Mouse (Mus musculus): ENCODE measurements around the gene Pbx3. TPM values are rescaled to one million over a fixed set of nuclear protein-coding genes. Genes with fewer than 3 reads are reported as not detected.

Gene Pbx3
- polyA plus RNA-seq, 1 experiment from 2014 or later = 46.1 TPM

GRCm38 (mm10) chr2:34135316-34135715 lies 237.6 kb downstream of the Pbx3 start:
- no peaks in the 10 kb centered on the region for H3K36me3 ChIP-seq (ENCODE audit: control insufficient read depth, insufficient read depth, low read length)
- H3K27me3 ChIP-seq (ENCODE audit: control insufficient read depth, insufficient read depth, low read length) = no peaks in the 10 kb centered on the region; the same call in 1 of the 2 replicates
- H3K4me1 ChIP-seq (replicated peaks; ENCODE audit: control insufficient read depth, insufficient read depth, low read length) = 0 out of 2 replicates have a peak, but pooled peaks cover 2% of the 10 kb centered on the region
- H3K4me3 ChIP-seq (ENCODE audit: low read depth, low read length) = no peak overlapping the region
- H3K4me2 ChIP-seq (ENCODE audit: low read depth, low read length, severe bottlenecking) = no peak overlapping the region
- no peak overlapping the region for H3K9ac ChIP-seq (ENCODE audit: low read length)
- no peak overlapping the region for H3K27ac ChIP-seq (ENCODE audit: low read depth, low read length)
- no peak for DNase-seq (ENCODE audit: low spot score)
- WGBS = 53% methylated on average over 7 of the region's 7 CpGs
- ATAC-seq (replicated peaks; ENCODE audit: low FRiP score) = no peak
- H3K9me3 ChIP-seq (ENCODE audit: control insufficient read depth, low read length) = no peaks in the 10 kb centered on the region

- no peaks in the 10 kb centered on the region for H3K36me3 ChIP-seq (ENCODE audit: control insufficient read depth, insufficient read depth, low read length)
- ATAC-seq (replicated peaks; ENCODE audit: low FRiP score) (no peak), DNase-seq (ENCODE audit: low spot score) (no peak)
- 89% methylated on average over 1 of the region's 1 CpGs for WGBS
- H3K4me1 ChIP-seq (replicated peaks; ENCODE audit: control insufficient read depth, insufficient read depth, low read length) = no peaks in the 10 kb centered on the region
- H3K27ac ChIP-seq (ENCODE audit: low read depth, low read length) = no peak overlapping the region
- no peaks in the 10 kb centered on the region for H3K9me3 ChIP-seq (ENCODE audit: control insufficient read depth, low read length)
- no peak overlapping the region for H3K4me2 ChIP-seq (ENCODE audit: low read depth, low read length, severe bottlenecking)
- H3K9ac ChIP-seq (ENCODE audit: low read length) = no peak overlapping the region
- H3K27me3 ChIP-seq (ENCODE audit: control insufficient read depth, insufficient read depth, low read length) = peaks cover 5% of the 10 kb centered on the region
- no peak overlapping the region for H3K4me3 ChIP-seq (ENCODE audit: low read depth, low read length)
Observed at GRCm38 (mm10) chr2:34132751-34133150, 240.2 kb downstream of the Pbx3 start.

GRCm38 (mm10) chr2:34129674-34130267 lies 243.2 kb downstream of the Pbx3 start:
- DNase-seq (ENCODE audit: low spot score) (peak; percentile 75), ATAC-seq (replicated peaks; ENCODE audit: low FRiP score) (peak; percentile 73)
- H3K27ac ChIP-seq (ENCODE audit: low read depth, low read length) = no peak overlapping the region

GRCm38 (mm10) chr2:34127871-34128270 lies 245.1 kb downstream of the Pbx3 start:
- no peaks in the 10 kb centered on the region for H3K36me3 ChIP-seq (ENCODE audit: control insufficient read depth, insufficient read depth, low read length)
- no peak overlapping the region for H3K4me2 ChIP-seq (ENCODE audit: low read depth, low read length, severe bottlenecking)
- DNase-seq (ENCODE audit: low spot score) = no peak
- H3K27ac ChIP-seq (ENCODE audit: low read depth, low read length) = no peak overlapping the region
- no peak overlapping the region for H3K9ac ChIP-seq (ENCODE audit: low read length)
- no peak for ATAC-seq (replicated peaks; ENCODE audit: low FRiP score)
- 85% methylated on average over 1 of the region's 1 CpGs for WGBS
- H3K9me3 ChIP-seq (ENCODE audit: control insufficient read depth, low read length) = no peaks in the 10 kb centered on the region
- no peaks in the 10 kb centered on the region for H3K4me1 ChIP-seq (replicated peaks; ENCODE audit: control insufficient read depth, insufficient read depth, low read length)
- peaks cover 15% of the 10 kb centered on the region for H3K27me3 ChIP-seq (ENCODE audit: control insufficient read depth, insufficient read depth, low read length)
- no peak overlapping the region for H3K4me3 ChIP-seq (ENCODE audit: low read depth, low read length)

More at GRCm38 (mm10) chr2:34129674-34130267, 243.2 kb downstream of the Pbx3 start:
- Histone ChIP-seq H3K9ac (ENCODE audit: low read length) (no peak overlapping the region), H3K27me3 (ENCODE audit: control insufficient read depth, insufficient read depth, low read length) (peaks cover 13% of the 10 kb centered on the region), H3K36me3 (ENCODE audit: control insufficient read depth, insufficient read depth, low read length) (no peaks in the 10 kb centered on the region), H3K9me3 (ENCODE audit: control insufficient read depth, low read length) (no peaks in the 10 kb centered on the region), H3K4me2 (ENCODE audit: low read depth, low read length, severe bottlenecking) (no peak overlapping the region), H3K4me3 (ENCODE audit: low read depth, low read length) (no peak overlapping the region), H3K4me1 (replicated peaks; ENCODE audit: control insufficient read depth, insufficient read depth, low read length) (no peaks in the 10 kb centered on the region)
- WGBS = 45% methylated on average over 13 of the region's 13 CpGs

GRCm38 (mm10) chr2:34123896-34124295 lies 249.0 kb downstream of the Pbx3 start:
- Histone ChIP-seq H3K9me3 (ENCODE audit: control insufficient read depth, low read length) (no peaks in the 10 kb centered on the region), H3K4me2 (ENCODE audit: low read depth, low read length, severe bottlenecking) (no peak overlapping the region), H3K27ac (ENCODE audit: low read depth, low read length) (no peak overlapping the region), H3K27me3 (ENCODE audit: control insufficient read depth, insufficient read depth, low read length) (peaks cover 15% of the 10 kb centered on the region), H3K9ac (ENCODE audit: low read length) (no peak overlapping the region), H3K4me1 (replicated peaks; ENCODE audit: control insufficient read depth, insufficient read depth, low read length) (no peaks in the 10 kb centered on the region), H3K4me3 (ENCODE audit: low read depth, low read length) (no peak overlapping the region), H3K36me3 (ENCODE audit: control insufficient read depth, insufficient read depth, low read length) (no peaks in the 10 kb centered on the region)
- DNase-seq (ENCODE audit: low spot score) (no peak), ATAC-seq (replicated peaks; ENCODE audit: low FRiP score) (no peak)
- 88% methylated on average over 12 of the region's 12 CpGs for WGBS

Other genes with a start within 250 kb of the Pbx3 start
- gene Mapkap1, start 33.6 kb upstream of the Pbx3 start, polyA plus RNA-seq (2014; fragmentation: Nextera tagmentation; extraction: Ambion mirVana) = 96.3 and 115 TPM in 2 replicates

Data from forebrain, embryonic 11.5 days (tissue).